Mouse (Mus musculus): Measurements from ENCODE around the gene Nrn1l.

DNA sequence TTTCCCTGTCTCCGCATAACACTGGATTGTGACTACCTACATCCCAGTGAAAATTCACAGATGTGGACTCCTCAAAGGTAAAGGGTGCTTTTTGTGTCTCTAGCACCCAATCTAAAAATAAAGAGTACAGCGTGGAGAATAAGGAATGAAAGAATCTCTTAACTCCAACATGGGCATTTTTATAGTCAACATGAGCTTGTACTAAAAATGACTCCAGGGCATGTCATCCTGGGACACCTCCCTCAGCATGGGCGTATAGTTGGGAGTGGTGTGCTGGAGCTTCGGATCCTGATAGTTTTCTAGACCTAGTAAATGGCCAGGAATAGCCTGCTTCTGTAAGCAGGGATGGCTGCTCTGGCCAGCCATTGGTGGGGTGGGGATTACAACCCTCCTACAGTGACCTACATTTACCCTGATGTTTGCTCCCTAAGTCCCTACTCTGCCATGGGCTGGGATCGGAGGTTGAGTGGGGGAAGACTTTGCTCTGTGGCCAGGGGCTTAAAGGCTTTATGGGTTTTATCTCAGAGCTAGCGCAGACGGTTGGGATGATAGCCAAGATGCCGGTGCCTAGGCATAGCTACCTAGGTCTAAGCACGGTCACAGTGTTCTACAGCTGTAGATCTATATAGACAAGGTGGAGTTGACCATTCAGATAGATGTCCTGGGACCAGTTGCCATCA is 4.6 kb downstream of the Nrn1l start:
- TF ChIP-seq GATA1 (IDR thresholded peaks at IDR 0.05; ENCODE audit: low read length): no peak
- no peak for TF ChIP-seq TAL1 (IDR thresholded peaks at IDR 0.05; ENCODE audit: low read length)

Data from erythroblast, embryonic 14.5 days (primary cell).